Mouse (Mus musculus) ES-E14 (cell line): ENCODE results near the gene Adamts17.

ENCODE experiments used
- CHD2 ChIP-seq: IDR thresholded peaks from 2 replicates; pipeline ENCODE4 v1.6.1; 2014; ENCODE audit warnings: mild to moderate bottlenecking, low read depth, low read length, inconsistent platforms
- HCFC1 ChIP-seq: IDR thresholded peaks from 2 replicates; pipeline ENCODE4 v1.6.1; 2012; ENCODE audit warnings: low read length, inconsistent platforms, borderline replicate concordance; ENCODE audit not compliant: insufficient read depth
- MAFK ChIP-seq: IDR thresholded peaks from 2 replicates; pipeline ENCODE4 v1.6.1; 2014; ENCODE audit warnings: mild to moderate bottlenecking, low read depth, low read length, inconsistent platforms; ENCODE audit not compliant: insufficient read depth
- ZC3H11A ChIP-seq: IDR thresholded peaks from 2 replicates; pipeline ENCODE4 v1.6.1; 2012; ENCODE audit warnings: low read depth, mild to moderate bottlenecking, inconsistent platforms, low read length, borderline replicate concordance
- ZNF384 ChIP-seq: IDR thresholded peaks from 2 replicates; pipeline ENCODE4 v1.6.1; 2012; ENCODE audit warnings: low read depth, low read length, inconsistent platforms

DNA sequence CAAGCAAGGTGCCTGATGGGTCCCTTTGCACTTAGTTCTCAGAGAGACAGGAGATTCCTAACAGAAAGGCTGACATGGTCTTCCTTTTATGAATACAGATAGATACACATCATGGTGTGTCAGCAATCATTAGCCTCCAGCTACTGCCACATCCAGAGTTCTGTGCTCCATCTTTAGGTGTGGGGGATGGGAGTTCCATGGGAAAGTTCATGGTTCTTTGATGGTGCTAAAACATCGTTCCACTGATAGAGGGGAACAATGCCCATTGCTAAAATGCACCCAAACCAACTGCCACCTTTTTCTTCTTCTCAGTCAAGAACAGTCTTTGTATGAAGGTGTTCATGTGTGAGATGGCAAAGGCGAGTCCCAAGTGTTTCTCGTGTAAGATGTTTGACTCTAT lies 215.3 kb downstream of the Adamts17 start:
- TF ChIP-seq HCFC1, result no peak
- TF ChIP-seq ZNF384, result no peak
- no peak for TF ChIP-seq CHD2
- TF ChIP-seq ZC3H11A, result no peak
- TF ChIP-seq MAFK, result no peak
